Mouse (Mus musculus) olfactory bulb, adult 2 months (tissue): ENCODE data around the gene Dlg2.

ENCODE experiments used
- CTCF ChIP-seq: fragments of 200-500 bp; IDR thresholded peaks from 2 replicates; pipeline ENCODE4 v1.5.1; 2012; ENCODE audit warnings: low read depth, mild to moderate bottlenecking, low read length, moderate library complexity; ENCODE audit not compliant: insufficient read depth
- POLR2A ChIP-seq: fragments of 200-500 bp; IDR thresholded peaks from 2 replicates; pipeline ENCODE4 v1.6.1; 2012; ENCODE audit warnings: mild to moderate bottlenecking, low read depth, low read length, moderate library complexity; ENCODE audit not compliant: insufficient read depth

GRCm38 (mm10) chr7:91479145-91479544 lies 1002.7 kb downstream of the Dlg2 start:
- TF ChIP-seq CTCF (no peak), POLR2A (no peak)
